Mouse (Mus musculus) MEL (cell line): ENCODE data around the gene Klhl26. TPM values are rescaled to one million over a fixed set of nuclear protein-coding genes. Genes with fewer than 3 reads are reported as not detected.

Experiments used
- DNase-seq: peaks from one replicate; pipeline ENCODE4 v3.0.0; 2011; ENCODE audit warnings: low read depth, low spot score
- H3K27ac ChIP-seq: 2 replicates; pipeline ENCODE4 v1.5.1; 2012; ENCODE audit warnings: low read depth, mild to moderate bottlenecking, control low read depth, low read length, moderate library complexity; ENCODE audit not compliant: control insufficient read depth
- H3K27me3 ChIP-seq, 2 experiments: fragments of 150-350 bp in 1 of 2; sonication (generic) in 1 of 2; 2 replicates each; pipeline ENCODE4 v1.6.1; 2012; ENCODE audit warnings: low read length in 2 of 2, mild to moderate bottlenecking in 2 of 2, improper control_type of control experiment in 1 of 2, moderate library complexity in 1 of 2; ENCODE audit not compliant: insufficient read depth in 2 of 2, control insufficient read depth in 1 of 2
- H3K36me3 ChIP-seq, 2 experiments: 2 replicates each; pipeline ENCODE4 v1.6.1; 2012 to 2014; ENCODE audit warnings: low read length in 2 of 2, improper control_type of control experiment in 1 of 2, inconsistent platforms in 1 of 2, mild to moderate bottlenecking in 1 of 2; ENCODE audit not compliant: insufficient read depth in 2 of 2, control insufficient read depth in 1 of 2
- H3K4me1 ChIP-seq, 2 experiments: fragments of 150-350 bp in 1 of 2; sonication (generic) in 1 of 2; 2 replicates each; pipeline ENCODE4 v1.6.1; 2012; ENCODE audit warnings: low read length in 2 of 2, improper control_type of control experiment in 1 of 2, mild to moderate bottlenecking in 1 of 2; ENCODE audit not compliant: insufficient read depth in 2 of 2, control insufficient read depth in 1 of 2
- H3K4me3 ChIP-seq, 2 experiments: fragments of 150-350 bp in 1 of 2; sonication (generic) in 1 of 2; 2 replicates each; pipeline ENCODE4 v1.5.1; 2012; ENCODE audit warnings: low read depth in 2 of 2, low read length in 2 of 2, mild to moderate bottlenecking in 2 of 2, moderate library complexity in 2 of 2, control low read depth in 1 of 2, improper control_type of control experiment in 1 of 2; ENCODE audit not compliant: control insufficient read depth in 1 of 2, insufficient read depth in 1 of 2
- H3K79me2 ChIP-seq: 2 replicates; pipeline ENCODE4 v1.6.1; 2012; ENCODE audit warnings: mild to moderate bottlenecking, low read length, moderate library complexity; ENCODE audit not compliant: control insufficient read depth, poor library complexity, insufficient read depth
- H3K9ac ChIP-seq: 2 replicates; pipeline ENCODE4 v1.6.1; 2012; ENCODE audit warnings: low read depth, mild to moderate bottlenecking, control low read depth, low read length, moderate library complexity; ENCODE audit not compliant: control insufficient read depth, poor library complexity, severe bottlenecking
- H3K9me3 ChIP-seq: fragments of 150-350 bp; sonication (generic); replicated peaks from 2 replicates; pipeline ENCODE4 v1.6.1; 2012; ENCODE audit warnings: mild to moderate bottlenecking, low read length, improper control_type of control experiment, moderate library complexity; ENCODE audit not compliant: insufficient read depth
- BHLHE40 ChIP-seq: IDR thresholded peaks from 2 replicates; pipeline ENCODE4 v1.6.1; 2012; ENCODE audit warnings: low read depth, mild to moderate bottlenecking, inconsistent platforms, low read length, improper control_type of control experiment, borderline replicate concordance
- CHD1 ChIP-seq: IDR thresholded peaks from 2 replicates; pipeline ENCODE4 v1.6.1; 2012; ENCODE audit warnings: low read depth, mild to moderate bottlenecking, inconsistent platforms, low read length, improper control_type of control experiment
- CHD2 ChIP-seq: IDR thresholded peaks from 2 replicates; pipeline ENCODE4 v1.6.1; 2011; ENCODE audit warnings: low read length, improper control_type of control experiment
- CTCF ChIP-seq, 3 experiments: IDR thresholded peaks in 2 of 3; conservative IDR thresholded peaks in 1 of 3; 2 replicates each; pipeline ENCODE4 v1.5.1; 2011 to 2012; ENCODE audit warnings: low read length in 3 of 3, low read depth in 2 of 3, mild to moderate bottlenecking in 2 of 3, improper control_type of control experiment in 1 of 3, inconsistent platforms in 1 of 3, mixed read lengths in 1 of 3, moderate library complexity in 1 of 3; ENCODE audit not compliant: control insufficient read depth in 1 of 3, insufficient read depth in 1 of 3, poor library complexity in 1 of 3, severe bottlenecking in 1 of 3
- E2F4 ChIP-seq: IDR thresholded peaks from 2 replicates; pipeline ENCODE4 v1.6.1; 2011; ENCODE audit warnings: low read depth, low read length, improper control_type of control experiment, borderline replicate concordance
- ELF1 ChIP-seq: IDR thresholded peaks from 2 replicates; pipeline ENCODE4 v1.6.1; 2014; ENCODE audit warnings: low read depth, mild to moderate bottlenecking, inconsistent platforms, low read length, improper control_type of control experiment, moderate library complexity
- EP300 ChIP-seq, 2 experiments: IDR thresholded peaks; 2 replicates each; pipeline ENCODE4 v1.6.1; 2011; ENCODE audit warnings: improper control_type of control experiment in 2 of 2, low read length in 2 of 2, low read depth in 1 of 2, mild to moderate bottlenecking in 1 of 2
- ETS1 ChIP-seq: IDR thresholded peaks from 2 replicates; pipeline ENCODE4 v1.6.1; 2012; ENCODE audit warnings: low read depth, mild to moderate bottlenecking, inconsistent platforms, low read length, improper control_type of control experiment, moderate library complexity
- HCFC1 ChIP-seq: IDR thresholded peaks from 2 replicates; pipeline ENCODE4 v1.6.1; 2012; ENCODE audit warnings: low read depth, mild to moderate bottlenecking, inconsistent platforms, low read length, improper control_type of control experiment, moderate library complexity
- KAT2A ChIP-seq: conservative IDR thresholded peaks from 2 replicates; pipeline ENCODE4 v1.6.1; 2012; ENCODE audit warnings: low read depth, low read length, improper control_type of control experiment, inconsistent platforms
- MAFK ChIP-seq: IDR thresholded peaks from 2 replicates; pipeline ENCODE4 v1.6.1; 2011; ENCODE audit warnings: low read depth, mild to moderate bottlenecking, low read length, improper control_type of control experiment, borderline replicate concordance
- MAX ChIP-seq: IDR thresholded peaks from 2 replicates; pipeline ENCODE4 v1.6.1; 2011; ENCODE audit warnings: low read length, improper control_type of control experiment
- MAZ ChIP-seq: IDR thresholded peaks from 2 replicates; pipeline ENCODE4 v1.6.1; 2012; ENCODE audit warnings: low read depth, mild to moderate bottlenecking, inconsistent platforms, low read length, improper control_type of control experiment
- MEF2A ChIP-seq: IDR thresholded peaks from 2 replicates; pipeline ENCODE4 v1.6.1; 2014; ENCODE audit warnings: low read depth, mild to moderate bottlenecking, inconsistent platforms, low read length, improper control_type of control experiment; ENCODE audit not compliant: poor library complexity, insufficient replicate concordance, severe bottlenecking; ENCODE audit errors: extremely low read depth
- MXI1 ChIP-seq: IDR thresholded peaks from 2 replicates; pipeline ENCODE4 v1.6.1; 2011; ENCODE audit warnings: mild to moderate bottlenecking, low read depth, low read length, improper control_type of control experiment
- MYB ChIP-seq: IDR thresholded peaks from 2 replicates; pipeline ENCODE4 v1.6.1; 2011; ENCODE audit warnings: mild to moderate bottlenecking, low read depth, low read length, improper control_type of control experiment
- NELFE ChIP-seq: IDR thresholded peaks from 2 replicates; pipeline ENCODE4 v1.6.1; 2011; ENCODE audit warnings: low read depth, low read length, improper control_type of control experiment
- POLR2AphosphoS5 ChIP-seq: IDR thresholded peaks from 2 replicates; pipeline ENCODE4 v1.6.1; 2012; ENCODE audit warnings: low read depth, borderline replicate concordance, mild to moderate bottlenecking, inconsistent platforms, low read length, moderate library complexity, mixed read lengths
- RCOR1 ChIP-seq: IDR thresholded peaks from 2 replicates; pipeline ENCODE4 v1.6.1; 2012; ENCODE audit warnings: low read depth, mild to moderate bottlenecking, inconsistent platforms, low read length, improper control_type of control experiment
- SIN3A ChIP-seq: IDR thresholded peaks from 2 replicates; pipeline ENCODE4 v1.6.1; 2012; ENCODE audit warnings: low read length, improper control_type of control experiment, inconsistent platforms
- SMC3 ChIP-seq: IDR thresholded peaks from 2 replicates; pipeline ENCODE4 v1.6.1; 2011; ENCODE audit warnings: low read depth, low read length, improper control_type of control experiment
- TAL1 ChIP-seq: IDR thresholded peaks from 2 replicates; pipeline ENCODE4 v1.6.1; 2012; ENCODE audit warnings: mild to moderate bottlenecking, inconsistent platforms, low read length, moderate library complexity, mixed read lengths
- TBP ChIP-seq: IDR thresholded peaks from 2 replicates; pipeline ENCODE4 v1.8.0; 2011; ENCODE audit warnings: low read depth, low read length, improper control_type of control experiment
- TCF12 ChIP-seq: IDR thresholded peaks from 2 replicates; pipeline ENCODE4 v1.6.1; 2014; ENCODE audit warnings: low read depth, mild to moderate bottlenecking, inconsistent platforms, low read length, improper control_type of control experiment, moderate library complexity
- ZC3H11A ChIP-seq: IDR thresholded peaks from 2 replicates; pipeline ENCODE4 v1.6.1; 2012; ENCODE audit warnings: low read depth, mild to moderate bottlenecking, inconsistent platforms, low read length, improper control_type of control experiment
- ZKSCAN1 ChIP-seq: IDR thresholded peaks from 2 replicates; pipeline ENCODE4 v1.6.1; 2012; ENCODE audit warnings: low read depth, mild to moderate bottlenecking, inconsistent platforms, low read length, improper control_type of control experiment, moderate library complexity
- polyA plus RNA-seq, 2 experiments: library from polyadenylated mRNA; stranded (reverse) in 1 of 2; unstranded in 1 of 2; fragments of >175 nt in 1 of 2; fragments of >200 nt in 1 of 2; gene quantifications; 2 replicates each; pipeline versions ENCODE4 v1.2.1 to v1.2.4; 2012; ENCODE audit warnings: low replicate concordance in 2 of 2, low read depth in 1 of 2; ENCODE audit not compliant: insufficient read length in 2 of 2, insufficient read depth in 1 of 2, missing spikeins in 1 of 2
- total RNA-seq: library from RNA; depleted of rRNA; stranded (reverse); fragments of 300-350 nt; gene quantifications from 2 replicates; pipeline ENCODE4 v1.2.3, GENCODE M21; 2012

The Klhl26 gene
- total and polyA plus RNA-seq, 3 experiments = 8.0 to 11.4 TPM; not detected in 1

DNA sequence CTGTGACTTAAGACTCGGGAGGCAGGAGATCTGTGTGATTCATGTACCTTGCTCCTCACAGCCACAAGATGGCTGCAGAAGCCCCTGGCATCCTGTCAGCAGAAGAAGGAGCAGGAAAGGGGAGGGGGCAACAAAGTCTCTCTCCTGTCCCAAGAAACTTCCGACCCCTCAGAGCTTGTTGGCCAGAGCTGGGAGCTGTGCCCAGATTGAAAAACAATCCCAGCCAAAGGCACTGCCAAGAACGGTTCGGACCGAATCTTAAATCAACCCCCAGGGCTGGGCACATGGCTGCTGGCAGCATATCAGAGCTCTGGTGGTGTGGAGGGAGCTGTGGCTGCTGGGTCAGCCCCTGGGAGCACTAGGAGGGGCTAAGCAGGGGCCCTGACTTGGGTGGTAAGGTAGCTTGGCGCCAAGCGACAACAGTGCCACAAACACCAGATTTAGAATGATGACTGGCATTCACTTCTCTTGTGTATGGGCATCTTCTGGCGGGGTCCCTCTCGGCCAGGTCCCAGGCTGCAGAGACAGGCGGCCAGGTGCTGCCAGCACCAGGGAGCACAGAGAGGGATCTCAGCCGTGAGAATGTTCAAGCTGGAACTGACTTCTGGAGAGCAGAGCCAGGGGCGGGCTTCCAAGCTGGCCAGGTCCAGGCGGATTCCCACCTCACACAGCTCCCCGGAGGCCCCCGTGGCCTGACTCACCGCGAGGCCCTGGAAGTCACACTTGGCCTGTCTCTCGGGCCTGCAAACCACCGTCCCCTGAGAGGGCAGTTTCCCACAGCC, 28.9 kb downstream of the Klhl26 start:
- Histone ChIP-seq H3K9me3 (no peaks in the 10 kb centered on the region), H3K27ac (no peak overlapping the region), H3K4me3 (no peak overlapping the region), H3K4me1 (0 out of 4 replicates have a peak, but pooled peaks cover 0 to 5% of the 10 kb centered on the region in 2 experiments), H3K27me3 (no peaks in the 10 kb centered on the region), H3K79me2 (no peaks in the 10 kb centered on the region), H3K9ac (no peak overlapping the region), H3K36me3 (no peaks in the 10 kb centered on the region; a peak in 1 of 4 replicates)
- no peak for TF ChIP-seq MEF2A
- TF ChIP-seq TBP = no peak
- TF ChIP-seq EP300 (IDR thresholded peaks at IDR 0.05; ENCODE audit: low read depth in 1 of 2, low read length in 2 of 2) = no peak
- no peak for TF ChIP-seq HCFC1
- no peak for TF ChIP-seq KAT2A
- no peak for TF ChIP-seq CHD1
- no peak for TF ChIP-seq NELFE
- no peak for TF ChIP-seq CTCF (IDR thresholded peaks at IDR 0.05 in 2 of 3, conservative IDR thresholded peaks at IDR 0.05 in 1 of 3; ENCODE audit: control insufficient read depth in 1 of 3, insufficient read depth in 1 of 3, low read depth in 2 of 3, low read length in 3 of 3, poor library complexity in 1 of 3, severe bottlenecking in 1 of 3)
- no peak for TF ChIP-seq RCOR1
- TF ChIP-seq MAX = no peak
- TF ChIP-seq ZC3H11A = no peak
- TF ChIP-seq MAFK = no peak
- no peak for TF ChIP-seq TCF12
- no peak for TF ChIP-seq MAZ
- TF ChIP-seq BHLHE40 = no peak
- no peak for TF ChIP-seq E2F4
- no peak for TF ChIP-seq MYB
- TF ChIP-seq POLR2AphosphoS5 = no peak
- DNase-seq = no peak

DNA sequence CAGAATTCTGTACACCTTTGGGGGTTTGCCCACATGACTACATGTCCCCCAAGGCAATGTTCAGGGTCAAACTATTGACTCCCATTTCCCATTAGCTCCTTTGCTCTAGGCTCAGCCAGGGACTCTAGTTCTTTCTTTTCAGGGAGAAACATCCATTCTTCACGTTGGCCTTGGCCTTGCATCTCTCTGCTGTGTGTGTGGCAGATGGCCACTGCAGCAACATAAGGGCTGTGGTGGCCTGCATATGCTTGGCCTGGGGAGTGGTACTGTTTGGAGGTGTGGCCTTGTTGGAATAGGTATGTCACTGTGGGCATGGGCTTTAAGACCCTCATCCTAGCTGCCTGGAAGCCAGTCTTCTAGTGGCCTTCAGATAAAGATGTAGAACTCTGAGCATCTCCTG, 30.8 kb downstream of the Klhl26 start:
- Histone ChIP-seq H3K9ac (no peak overlapping the region), H3K27me3 (no peaks in the 10 kb centered on the region), H3K79me2 (no peaks in the 10 kb centered on the region), H3K36me3 (no peaks in the 10 kb centered on the region; a peak in 1 of 4 replicates), H3K9me3 (no peaks in the 10 kb centered on the region), H3K27ac (no peak overlapping the region), H3K4me1 (0 out of 4 replicates have a peak, but pooled peaks cover 0 to 5% of the 10 kb centered on the region in 2 experiments), H3K4me3 (no peak overlapping the region)
- no peak for DNase-seq
- TF ChIP-seq ELF1 (no peak), BHLHE40 (no peak), KAT2A (no peak), MAZ (no peak), SMC3 (no peak), ETS1 (no peak), TAL1 (no peak), CHD2 (no peak), ZKSCAN1 (no peak), MXI1 (no peak), SIN3A (no peak)
